Mouse (Mus musculus) MEL (cell line): ENCODE data around the gene Nacc2.

Experiments
- BHLHE40 ChIP-seq: IDR thresholded peaks from 2 replicates; pipeline ENCODE4 v1.6.1; 2012; ENCODE audit warnings: low read depth, mild to moderate bottlenecking, inconsistent platforms, low read length, improper control_type of control experiment, borderline replicate concordance
- CTCF ChIP-seq, 3 experiments: IDR thresholded peaks in 2 of 3; conservative IDR thresholded peaks in 1 of 3; 2 replicates each; pipeline ENCODE4 v1.5.1; 2011 to 2012; ENCODE audit warnings: low read length in 3 of 3, low read depth in 2 of 3, mild to moderate bottlenecking in 2 of 3, improper control_type of control experiment in 1 of 3, inconsistent platforms in 1 of 3, mixed read lengths in 1 of 3, moderate library complexity in 1 of 3; ENCODE audit not compliant: control insufficient read depth in 1 of 3, insufficient read depth in 1 of 3, poor library complexity in 1 of 3, severe bottlenecking in 1 of 3
- ETS1 ChIP-seq: IDR thresholded peaks from 2 replicates; pipeline ENCODE4 v1.6.1; 2012; ENCODE audit warnings: low read depth, mild to moderate bottlenecking, inconsistent platforms, low read length, improper control_type of control experiment, moderate library complexity
- HCFC1 ChIP-seq: IDR thresholded peaks from 2 replicates; pipeline ENCODE4 v1.6.1; 2012; ENCODE audit warnings: low read depth, mild to moderate bottlenecking, inconsistent platforms, low read length, improper control_type of control experiment, moderate library complexity
- JUND ChIP-seq: IDR thresholded peaks from 2 replicates; pipeline ENCODE4 v1.6.1; 2011; ENCODE audit warnings: low read depth, mild to moderate bottlenecking, improper control_type of control experiment, low read length
- POLR2A ChIP-seq, 2 experiments: IDR thresholded peaks; 2 replicates each; pipeline ENCODE4 v1.6.1; 2011 to 2012; ENCODE audit warnings: low read length in 2 of 2, mild to moderate bottlenecking in 2 of 2, control low read depth in 1 of 2, improper control_type of control experiment in 1 of 2, low read depth in 1 of 2, moderate library complexity in 1 of 2; ENCODE audit not compliant: control insufficient read depth in 1 of 2, insufficient read depth in 1 of 2, poor library complexity in 1 of 2
- POLR2AphosphoS2 ChIP-seq: IDR thresholded peaks from 2 replicates; pipeline ENCODE4 v1.6.1; 2011; ENCODE audit warnings: low read length, improper control_type of control experiment
- RAD21 ChIP-seq: IDR thresholded peaks from 2 replicates; pipeline ENCODE4 v1.6.1; 2011; ENCODE audit warnings: mild to moderate bottlenecking, low read depth, low read length, improper control_type of control experiment
- USF1 ChIP-seq: IDR thresholded peaks from 2 replicates; pipeline ENCODE4 v1.6.1; 2014; ENCODE audit warnings: low read depth, mild to moderate bottlenecking, inconsistent platforms, low read length, improper control_type of control experiment, moderate library complexity
- USF2 ChIP-seq, 2 experiments: IDR thresholded peaks; 2 replicates each; pipeline ENCODE4 v1.6.1; 2011 to 2012; ENCODE audit warnings: improper control_type of control experiment in 2 of 2, low read length in 2 of 2, borderline replicate concordance in 1 of 2, inconsistent platforms in 1 of 2, low read depth in 1 of 2, mild to moderate bottlenecking in 1 of 2; ENCODE audit not compliant: insufficient read depth in 1 of 2
- ZNF384 ChIP-seq: IDR thresholded peaks from 2 replicates; pipeline ENCODE4 v1.6.1; 2012; ENCODE audit warnings: low read depth, mild to moderate bottlenecking, inconsistent platforms, low read length, improper control_type of control experiment

GRCm38 (mm10) chr2:26056226-26056625 lies 66.8 kb downstream of the Nacc2 start:
- TF ChIP-seq USF1: no peak
- no peak for TF ChIP-seq ZNF384
- TF ChIP-seq CTCF (IDR thresholded peaks at IDR 0.05 in 2 of 3, conservative IDR thresholded peaks at IDR 0.05 in 1 of 3; ENCODE audit: control insufficient read depth in 1 of 3, insufficient read depth in 1 of 3, low read depth in 2 of 3, low read length in 3 of 3, poor library complexity in 1 of 3, severe bottlenecking in 1 of 3): no peak
- no peak for TF ChIP-seq RAD21
- no peak for TF ChIP-seq ETS1
- TF ChIP-seq USF2 (IDR thresholded peaks at IDR 0.05; ENCODE audit: borderline replicate concordance in 1 of 2, insufficient read depth in 1 of 2, low read depth in 1 of 2, low read length in 2 of 2): no peak
- no peak for TF ChIP-seq BHLHE40
- TF ChIP-seq POLR2A (IDR thresholded peaks at IDR 0.05; ENCODE audit: control insufficient read depth in 1 of 2, insufficient read depth in 1 of 2, low read depth in 1 of 2, low read length in 2 of 2, poor library complexity in 1 of 2): no peak
- no peak for TF ChIP-seq HCFC1
- TF ChIP-seq JUND: no peak
- TF ChIP-seq POLR2AphosphoS2: no peak
